Mouse (Mus musculus) MEL (cell line): Measurements from ENCODE around the gene Abcc3. TPM values are rescaled to one million over a fixed set of nuclear protein-coding genes. Genes with fewer than 3 reads are reported as not detected.

Source experiments
- DNase-seq: peaks from one replicate; pipeline ENCODE4 v3.0.0; 2011; ENCODE audit warnings: low read depth, low spot score
- H3K27ac ChIP-seq: 2 replicates; pipeline ENCODE4 v1.5.1; 2012; ENCODE audit warnings: low read depth, mild to moderate bottlenecking, control low read depth, low read length, moderate library complexity; ENCODE audit not compliant: control insufficient read depth
- H3K27me3 ChIP-seq, 2 experiments: fragments of 150-350 bp in 1 of 2; sonication (generic) in 1 of 2; 2 replicates each; pipeline ENCODE4 v1.6.1; 2012; ENCODE audit warnings: low read length in 2 of 2, mild to moderate bottlenecking in 2 of 2, improper control_type of control experiment in 1 of 2, moderate library complexity in 1 of 2; ENCODE audit not compliant: insufficient read depth in 2 of 2, control insufficient read depth in 1 of 2
- H3K36me3 ChIP-seq, 2 experiments: 2 replicates each; pipeline ENCODE4 v1.6.1; 2012 to 2014; ENCODE audit warnings: low read length in 2 of 2, improper control_type of control experiment in 1 of 2, inconsistent platforms in 1 of 2, mild to moderate bottlenecking in 1 of 2; ENCODE audit not compliant: insufficient read depth in 2 of 2, control insufficient read depth in 1 of 2
- H3K4me1 ChIP-seq, 2 experiments: fragments of 150-350 bp in 1 of 2; sonication (generic) in 1 of 2; 2 replicates each; pipeline ENCODE4 v1.6.1; 2012; ENCODE audit warnings: low read length in 2 of 2, improper control_type of control experiment in 1 of 2, mild to moderate bottlenecking in 1 of 2; ENCODE audit not compliant: insufficient read depth in 2 of 2, control insufficient read depth in 1 of 2
- H3K4me3 ChIP-seq, 2 experiments: fragments of 150-350 bp in 1 of 2; sonication (generic) in 1 of 2; 2 replicates each; pipeline ENCODE4 v1.5.1; 2012; ENCODE audit warnings: low read depth in 2 of 2, low read length in 2 of 2, mild to moderate bottlenecking in 2 of 2, moderate library complexity in 2 of 2, control low read depth in 1 of 2, improper control_type of control experiment in 1 of 2; ENCODE audit not compliant: control insufficient read depth in 1 of 2, insufficient read depth in 1 of 2
- H3K79me2 ChIP-seq: 2 replicates; pipeline ENCODE4 v1.6.1; 2012; ENCODE audit warnings: mild to moderate bottlenecking, low read length, moderate library complexity; ENCODE audit not compliant: control insufficient read depth, poor library complexity, insufficient read depth
- H3K9ac ChIP-seq: 2 replicates; pipeline ENCODE4 v1.6.1; 2012; ENCODE audit warnings: low read depth, mild to moderate bottlenecking, control low read depth, low read length, moderate library complexity; ENCODE audit not compliant: control insufficient read depth, poor library complexity, severe bottlenecking
- H3K9me3 ChIP-seq: fragments of 150-350 bp; sonication (generic); replicated peaks from 2 replicates; pipeline ENCODE4 v1.6.1; 2012; ENCODE audit warnings: mild to moderate bottlenecking, low read length, improper control_type of control experiment, moderate library complexity; ENCODE audit not compliant: insufficient read depth
- BHLHE40 ChIP-seq: IDR thresholded peaks from 2 replicates; pipeline ENCODE4 v1.6.1; 2012; ENCODE audit warnings: low read depth, mild to moderate bottlenecking, inconsistent platforms, low read length, improper control_type of control experiment, borderline replicate concordance
- CHD1 ChIP-seq: IDR thresholded peaks from 2 replicates; pipeline ENCODE4 v1.6.1; 2012; ENCODE audit warnings: low read depth, mild to moderate bottlenecking, inconsistent platforms, low read length, improper control_type of control experiment
- CHD2 ChIP-seq: IDR thresholded peaks from 2 replicates; pipeline ENCODE4 v1.6.1; 2011; ENCODE audit warnings: low read length, improper control_type of control experiment
- CTCF ChIP-seq, 3 experiments: IDR thresholded peaks in 2 of 3; conservative IDR thresholded peaks in 1 of 3; 2 replicates each; pipeline ENCODE4 v1.5.1; 2011 to 2012; ENCODE audit warnings: low read length in 3 of 3, low read depth in 2 of 3, mild to moderate bottlenecking in 2 of 3, improper control_type of control experiment in 1 of 3, inconsistent platforms in 1 of 3, mixed read lengths in 1 of 3, moderate library complexity in 1 of 3; ENCODE audit not compliant: control insufficient read depth in 1 of 3, insufficient read depth in 1 of 3, poor library complexity in 1 of 3, severe bottlenecking in 1 of 3
- E2F4 ChIP-seq: IDR thresholded peaks from 2 replicates; pipeline ENCODE4 v1.6.1; 2011; ENCODE audit warnings: low read depth, low read length, improper control_type of control experiment, borderline replicate concordance
- ELF1 ChIP-seq: IDR thresholded peaks from 2 replicates; pipeline ENCODE4 v1.6.1; 2014; ENCODE audit warnings: low read depth, mild to moderate bottlenecking, inconsistent platforms, low read length, improper control_type of control experiment, moderate library complexity
- EP300 ChIP-seq, 2 experiments: IDR thresholded peaks; 2 replicates each; pipeline ENCODE4 v1.6.1; 2011; ENCODE audit warnings: improper control_type of control experiment in 2 of 2, low read length in 2 of 2, low read depth in 1 of 2, mild to moderate bottlenecking in 1 of 2
- ETS1 ChIP-seq: IDR thresholded peaks from 2 replicates; pipeline ENCODE4 v1.6.1; 2012; ENCODE audit warnings: low read depth, mild to moderate bottlenecking, inconsistent platforms, low read length, improper control_type of control experiment, moderate library complexity
- GABPA ChIP-seq: IDR thresholded peaks from 2 replicates; pipeline ENCODE4 v1.6.1; 2012; ENCODE audit warnings: low read depth, mild to moderate bottlenecking, inconsistent platforms, low read length, improper control_type of control experiment, moderate library complexity
- GATA1 ChIP-seq: IDR thresholded peaks from 2 replicates; pipeline ENCODE4 v1.6.1; 2011; ENCODE audit warnings: low read depth, low read length, improper control_type of control experiment
- HCFC1 ChIP-seq: IDR thresholded peaks from 2 replicates; pipeline ENCODE4 v1.6.1; 2012; ENCODE audit warnings: low read depth, mild to moderate bottlenecking, inconsistent platforms, low read length, improper control_type of control experiment, moderate library complexity
- JUND ChIP-seq: IDR thresholded peaks from 2 replicates; pipeline ENCODE4 v1.6.1; 2011; ENCODE audit warnings: low read depth, mild to moderate bottlenecking, improper control_type of control experiment, low read length
- KAT2A ChIP-seq: conservative IDR thresholded peaks from 2 replicates; pipeline ENCODE4 v1.6.1; 2012; ENCODE audit warnings: low read depth, low read length, improper control_type of control experiment, inconsistent platforms
- MAFK ChIP-seq: IDR thresholded peaks from 2 replicates; pipeline ENCODE4 v1.6.1; 2011; ENCODE audit warnings: low read depth, mild to moderate bottlenecking, low read length, improper control_type of control experiment, borderline replicate concordance
- MAX ChIP-seq: IDR thresholded peaks from 2 replicates; pipeline ENCODE4 v1.6.1; 2011; ENCODE audit warnings: low read length, improper control_type of control experiment
- MAZ ChIP-seq: IDR thresholded peaks from 2 replicates; pipeline ENCODE4 v1.6.1; 2012; ENCODE audit warnings: low read depth, mild to moderate bottlenecking, inconsistent platforms, low read length, improper control_type of control experiment
- MEF2A ChIP-seq: IDR thresholded peaks from 2 replicates; pipeline ENCODE4 v1.6.1; 2014; ENCODE audit warnings: low read depth, mild to moderate bottlenecking, inconsistent platforms, low read length, improper control_type of control experiment; ENCODE audit not compliant: poor library complexity, insufficient replicate concordance, severe bottlenecking; ENCODE audit errors: extremely low read depth
- MXI1 ChIP-seq: IDR thresholded peaks from 2 replicates; pipeline ENCODE4 v1.6.1; 2011; ENCODE audit warnings: mild to moderate bottlenecking, low read depth, low read length, improper control_type of control experiment
- MYB ChIP-seq: IDR thresholded peaks from 2 replicates; pipeline ENCODE4 v1.6.1; 2011; ENCODE audit warnings: mild to moderate bottlenecking, low read depth, low read length, improper control_type of control experiment
- MYC ChIP-seq: IDR thresholded peaks from 2 replicates; pipeline ENCODE4 v1.6.1; 2011; ENCODE audit warnings: low read depth, mild to moderate bottlenecking, low read length, improper control_type of control experiment, moderate library complexity
- NELFE ChIP-seq: IDR thresholded peaks from 2 replicates; pipeline ENCODE4 v1.6.1; 2011; ENCODE audit warnings: low read depth, low read length, improper control_type of control experiment
- NRF1 ChIP-seq: IDR thresholded peaks from 2 replicates; pipeline ENCODE4 v1.6.1; 2014; ENCODE audit warnings: low read depth, mild to moderate bottlenecking, inconsistent platforms, low read length, improper control_type of control experiment, moderate library complexity; ENCODE audit not compliant: poor library complexity, insufficient read depth, severe bottlenecking
- POLR2A ChIP-seq, 2 experiments: IDR thresholded peaks; 2 replicates each; pipeline ENCODE4 v1.6.1; 2011 to 2012; ENCODE audit warnings: low read length in 2 of 2, mild to moderate bottlenecking in 2 of 2, control low read depth in 1 of 2, improper control_type of control experiment in 1 of 2, low read depth in 1 of 2, moderate library complexity in 1 of 2; ENCODE audit not compliant: control insufficient read depth in 1 of 2, insufficient read depth in 1 of 2, poor library complexity in 1 of 2
- POLR2AphosphoS2 ChIP-seq: IDR thresholded peaks from 2 replicates; pipeline ENCODE4 v1.6.1; 2011; ENCODE audit warnings: low read length, improper control_type of control experiment
- POLR2AphosphoS5 ChIP-seq: IDR thresholded peaks from 2 replicates; pipeline ENCODE4 v1.6.1; 2012; ENCODE audit warnings: low read depth, borderline replicate concordance, mild to moderate bottlenecking, inconsistent platforms, low read length, moderate library complexity, mixed read lengths
- RAD21 ChIP-seq: IDR thresholded peaks from 2 replicates; pipeline ENCODE4 v1.6.1; 2011; ENCODE audit warnings: mild to moderate bottlenecking, low read depth, low read length, improper control_type of control experiment
- RCOR1 ChIP-seq: IDR thresholded peaks from 2 replicates; pipeline ENCODE4 v1.6.1; 2012; ENCODE audit warnings: low read depth, mild to moderate bottlenecking, inconsistent platforms, low read length, improper control_type of control experiment
- SIN3A ChIP-seq: IDR thresholded peaks from 2 replicates; pipeline ENCODE4 v1.6.1; 2012; ENCODE audit warnings: low read length, improper control_type of control experiment, inconsistent platforms
- SMC3 ChIP-seq: IDR thresholded peaks from 2 replicates; pipeline ENCODE4 v1.6.1; 2011; ENCODE audit warnings: low read depth, low read length, improper control_type of control experiment
- TAL1 ChIP-seq: IDR thresholded peaks from 2 replicates; pipeline ENCODE4 v1.6.1; 2012; ENCODE audit warnings: mild to moderate bottlenecking, inconsistent platforms, low read length, moderate library complexity, mixed read lengths
- TBP ChIP-seq: IDR thresholded peaks from 2 replicates; pipeline ENCODE4 v1.8.0; 2011; ENCODE audit warnings: low read depth, low read length, improper control_type of control experiment
- TCF12 ChIP-seq: IDR thresholded peaks from 2 replicates; pipeline ENCODE4 v1.6.1; 2014; ENCODE audit warnings: low read depth, mild to moderate bottlenecking, inconsistent platforms, low read length, improper control_type of control experiment, moderate library complexity
- UBTF ChIP-seq: IDR thresholded peaks from 2 replicates; pipeline ENCODE4 v1.6.1; 2012; ENCODE audit warnings: low read depth, mild to moderate bottlenecking, inconsistent platforms, low read length, improper control_type of control experiment, moderate library complexity, borderline replicate concordance; ENCODE audit not compliant: insufficient read depth
- USF1 ChIP-seq: IDR thresholded peaks from 2 replicates; pipeline ENCODE4 v1.6.1; 2014; ENCODE audit warnings: low read depth, mild to moderate bottlenecking, inconsistent platforms, low read length, improper control_type of control experiment, moderate library complexity
- USF2 ChIP-seq, 2 experiments: IDR thresholded peaks; 2 replicates each; pipeline ENCODE4 v1.6.1; 2011 to 2012; ENCODE audit warnings: improper control_type of control experiment in 2 of 2, low read length in 2 of 2, borderline replicate concordance in 1 of 2, inconsistent platforms in 1 of 2, low read depth in 1 of 2, mild to moderate bottlenecking in 1 of 2; ENCODE audit not compliant: insufficient read depth in 1 of 2
- ZKSCAN1 ChIP-seq: IDR thresholded peaks from 2 replicates; pipeline ENCODE4 v1.6.1; 2012; ENCODE audit warnings: low read depth, mild to moderate bottlenecking, inconsistent platforms, low read length, improper control_type of control experiment, moderate library complexity
- ZMIZ1 ChIP-seq: IDR thresholded peaks from 2 replicates; pipeline ENCODE4 v1.6.1; 2012; ENCODE audit warnings: low read depth, mild to moderate bottlenecking, inconsistent platforms, low read length, improper control_type of control experiment, moderate library complexity
- ZNF384 ChIP-seq: IDR thresholded peaks from 2 replicates; pipeline ENCODE4 v1.6.1; 2012; ENCODE audit warnings: low read depth, mild to moderate bottlenecking, inconsistent platforms, low read length, improper control_type of control experiment
- polyA plus RNA-seq, 2 experiments: library from polyadenylated mRNA; stranded (reverse) in 1 of 2; unstranded in 1 of 2; fragments of >175 nt in 1 of 2; fragments of >200 nt in 1 of 2; gene quantifications; 2 replicates each; pipeline versions ENCODE4 v1.2.1 to v1.2.4; 2012; ENCODE audit warnings: low replicate concordance in 2 of 2, low read depth in 1 of 2; ENCODE audit not compliant: insufficient read length in 2 of 2, insufficient read depth in 1 of 2, missing spikeins in 1 of 2
- total RNA-seq: library from RNA; depleted of rRNA; stranded (reverse); fragments of 300-350 nt; gene quantifications from 2 replicates; pipeline ENCODE4 v1.2.3, GENCODE M21; 2012

Abcc3 gene
- total and polyA plus RNA-seq, 3 experiments: 0.27 to 0.29 TPM; not detected in 1

GRCm38 (mm10) chr11:94351094-94351493, 41.7 kb downstream of the Abcc3 start:
- H3K36me3 ChIP-seq: peaks cover 0 to 15% of the 10 kb centered on the region in 2 experiments; a peak in 2 of 4 replicates
- H3K4me3 ChIP-seq: no peak overlapping the region
- no peak overlapping the region for H3K27ac ChIP-seq
- H3K4me1 ChIP-seq: peaks cover 2 to 21% of the 10 kb centered on the region in 2 experiments
- DNase-seq: peak; percentile 86
- no peak overlapping the region for H3K9ac ChIP-seq
- H3K9me3 ChIP-seq: no peaks in the 10 kb centered on the region
- H3K27me3 ChIP-seq: peaks cover 0 to 2% of the 10 kb centered on the region in 2 experiments; a peak in 1 of 4 replicates
- no peaks in the 10 kb centered on the region for H3K79me2 ChIP-seq
- no peak for TF ChIP-seq MAX
- TF ChIP-seq BHLHE40: 0 out of 2 replicates have a peak, but pooled peaks have one; percentile 6
- no peak for TF ChIP-seq GABPA
- TF ChIP-seq NELFE: no peak
- TF ChIP-seq CTCF (IDR thresholded peaks at IDR 0.05 in 2 of 3, conservative IDR thresholded peaks at IDR 0.05 in 1 of 3; ENCODE audit: control insufficient read depth in 1 of 3, insufficient read depth in 1 of 3, low read depth in 2 of 3, low read length in 3 of 3, poor library complexity in 1 of 3, severe bottlenecking in 1 of 3): no peak
- no peak for TF ChIP-seq MAZ
- peak; percentile 83 for TF ChIP-seq TCF12
- TF ChIP-seq RCOR1: peak; percentile 77; the same call in 1 of the 2 replicates
- TF ChIP-seq RAD21: no peak
- peak; percentile 66 for TF ChIP-seq ETS1
- no peak for TF ChIP-seq MYB
- TF ChIP-seq NRF1: no peak
- TF ChIP-seq TBP: peak; percentile 39; the same call in 1 of the 2 replicates
- no peak for TF ChIP-seq POLR2AphosphoS5
- no peak for TF ChIP-seq KAT2A
- TF ChIP-seq ZKSCAN1: no peak
- no peak for TF ChIP-seq MYC
- no peak for TF ChIP-seq ELF1
- TF ChIP-seq MXI1: no peak
- TF ChIP-seq HCFC1: no peak
- TF ChIP-seq TAL1: peak; percentile 83
- no peak for TF ChIP-seq SIN3A
- TF ChIP-seq JUND: no peak
- no peak for TF ChIP-seq USF1
- no peak for TF ChIP-seq SMC3
- peak; percentile 90 for TF ChIP-seq GATA1
- no peak for TF ChIP-seq ZMIZ1
- peak; percentile 97 for TF ChIP-seq ZNF384
- no peak for TF ChIP-seq POLR2A (IDR thresholded peaks at IDR 0.05; ENCODE audit: control insufficient read depth in 1 of 2, insufficient read depth in 1 of 2, low read depth in 1 of 2, low read length in 2 of 2, poor library complexity in 1 of 2)
- no peak for TF ChIP-seq POLR2AphosphoS2
- peak; percentile 97 for TF ChIP-seq MAFK
- no peak for TF ChIP-seq MEF2A
- no peak for TF ChIP-seq USF2 (IDR thresholded peaks at IDR 0.05; ENCODE audit: borderline replicate concordance in 1 of 2, insufficient read depth in 1 of 2, low read depth in 1 of 2, low read length in 2 of 2)
- no peak for TF ChIP-seq E2F4
- no peak for TF ChIP-seq CHD1
- TF ChIP-seq CHD2: no peak
- peak; percentile 61 to 78 for TF ChIP-seq EP300 (IDR thresholded peaks at IDR 0.05; ENCODE audit: low read depth in 1 of 2, low read length in 2 of 2)
- no peak for TF ChIP-seq UBTF
